Mouse (Mus musculus) kidney, embryonic 15.5 days (tissue): ENCODE measurements around the gene Cct3. TPM values are rescaled to one million over a fixed set of nuclear protein-coding genes. Genes with fewer than 3 reads are reported as not detected.
"Not testable (repeated sequence)": the region's sequence is repeated elsewhere in the genome, so short reads cannot be mapped to it uniquely, and the experiment has no call there.

Experiments
- ATAC-seq: fragments of 200-750 bp; cut with Nextera tagmentation; replicated peaks from 2 replicates; pipeline ENCODE4 v1.8.0; 2017; ENCODE audit warnings: moderate TSS enrichment; ENCODE audit not compliant: low FRiP score
- H3K27ac ChIP-seq: fragments of 300-500 bp; sonication (generic); 2 replicates; pipeline ENCODE4 v1.5.1; 2015; ENCODE audit warnings: mild to moderate bottlenecking, inconsistent platforms
- H3K27me3 ChIP-seq: fragments of 300-500 bp; sonication (generic); 2 replicates; pipeline ENCODE4 v1.6.1; 2015; ENCODE audit warnings: inconsistent platforms
- H3K36me3 ChIP-seq: fragments of 300-500 bp; sonication (generic); 2 replicates; pipeline ENCODE4 v1.6.1; 2015; ENCODE audit warnings: inconsistent platforms
- H3K4me1 ChIP-seq: fragments of 300-500 bp; sonication (generic); 2 replicates; pipeline ENCODE4 v1.6.1; 2015; ENCODE audit warnings: inconsistent platforms
- H3K4me2 ChIP-seq: fragments of 300-500 bp; sonication (generic); 2 replicates; pipeline ENCODE4 v1.6.1; 2015; ENCODE audit warnings: moderate library complexity, mild to moderate bottlenecking, inconsistent platforms
- H3K4me3 ChIP-seq: fragments of 300-500 bp; sonication (generic); replicated peaks from 2 replicates; pipeline ENCODE4 v1.5.1; 2015; ENCODE audit warnings: mild to moderate bottlenecking, inconsistent platforms
- H3K9ac ChIP-seq: fragments of 300-500 bp; sonication (generic); 2 replicates; pipeline ENCODE4 v1.6.1; 2015; ENCODE audit warnings: mild to moderate bottlenecking, inconsistent platforms
- H3K9me3 ChIP-seq: fragments of 300-500 bp; sonication (generic); replicated peaks from 2 replicates; pipeline ENCODE4 v1.6.1; 2016; ENCODE audit warnings: inconsistent platforms
- WGBS: fragments of 180-500 bp; shearing (Covaris S2); methylation state at CpG from one replicate; pipeline ENCODE4 v1.1.7; 2015; ENCODE audit warnings: mixed read lengths; 5-methylcytosine and 5-hydroxymethylcytosine counted together
- polyA plus RNA-seq: library from polyadenylated mRNA; unstranded; fragments of >200 nt; fragmentation: Nextera tagmentation; extraction: Ambion mirVana; gene quantifications from 2 replicates; pipeline ENCODE4 v1.2.1, GENCODE M21; 2015

Cct3 gene
- polyA plus RNA-seq, 1 experiment from 2014 or later, result 587 TPM

DNA sequence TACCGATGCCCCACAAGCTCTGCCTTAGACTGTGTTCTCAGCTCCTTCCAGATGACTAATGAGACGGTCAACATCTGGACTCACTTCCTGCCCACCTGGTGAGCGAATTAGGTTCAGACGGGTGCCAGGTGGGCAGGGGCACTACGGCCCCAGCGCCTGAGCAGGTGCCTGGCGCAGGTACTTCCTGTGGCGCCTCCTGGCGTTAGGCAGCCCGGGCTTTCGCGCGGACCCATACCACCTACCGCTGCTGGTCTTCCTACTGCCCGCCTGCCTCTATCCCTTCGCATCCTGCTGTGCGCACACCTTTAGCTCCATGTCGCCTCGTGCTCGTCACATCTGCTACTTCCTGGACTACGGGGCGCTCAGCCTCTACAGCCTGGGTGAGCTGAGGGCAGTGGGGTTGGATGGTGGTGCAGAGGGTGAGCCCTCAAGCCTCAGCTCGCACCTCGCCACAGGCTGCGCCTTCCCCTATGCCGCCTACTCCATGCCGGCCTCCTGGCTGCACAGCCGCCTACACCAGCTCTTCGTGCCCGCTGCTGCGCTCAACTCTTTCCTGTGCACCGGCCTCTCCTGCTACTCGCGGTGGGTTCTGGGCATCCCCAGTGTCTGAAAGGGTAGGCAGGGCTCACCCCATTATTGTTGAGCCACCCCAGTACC lies 68.9 kb downstream of the Cct3 start:
- WGBS, result 34% methylated on average over 34 of the region's 34 CpGs
- ATAC-seq, result no peak
- Histone ChIP-seq H3K9ac (no peak overlapping the region), H3K4me1 (peaks cover 24% of the 10 kb centered on the region), H3K4me3 (no peak overlapping the region), H3K27me3 (peaks cover 20% of the 10 kb centered on the region), H3K36me3 (peaks cover 24% of the 10 kb centered on the region), H3K9me3 (peaks cover 9% of the 10 kb centered on the region), H3K4me2 (peak overlapping the region; percentile 10; the same call in 1 of the 2 replicates), H3K27ac (no peak overlapping the region)

DNA sequence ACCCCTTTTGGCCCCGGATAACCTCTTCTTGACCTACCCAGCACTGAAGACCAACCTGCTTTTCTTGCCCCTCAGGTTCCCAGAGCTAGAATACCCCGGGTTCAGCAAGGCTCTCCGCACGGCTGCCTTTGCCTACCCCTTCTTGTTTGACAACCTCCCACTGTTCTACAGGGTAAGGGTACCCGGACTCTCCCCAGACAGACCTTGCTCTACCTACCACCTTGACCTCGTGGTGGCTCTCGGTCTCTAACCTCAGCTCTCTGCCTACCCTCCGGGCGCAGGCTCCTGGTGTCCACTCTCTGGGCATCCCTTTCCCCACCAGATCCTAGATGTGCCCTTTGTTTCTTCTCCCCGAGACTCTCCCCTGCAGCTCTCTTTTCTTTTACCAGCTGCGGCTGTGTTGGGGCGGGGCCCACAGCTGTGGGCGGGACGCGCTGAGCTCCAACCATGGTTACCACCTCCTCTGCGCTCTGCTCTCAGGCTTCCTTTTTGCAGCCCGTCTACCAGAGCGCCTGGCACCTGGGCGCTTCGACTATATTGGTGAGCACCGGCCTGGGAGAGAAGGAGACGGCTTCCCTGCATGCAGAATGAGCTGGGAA lies 70.0 kb downstream of the Cct3 start:
- not testable (repeated sequence) for H3K9ac ChIP-seq, H3K9me3 ChIP-seq
- H3K4me2 ChIP-seq, result peak overlapping the region; percentile 55
- H3K27ac ChIP-seq, result peak overlapping the region; percentile 56; the same call in 1 of the 2 replicates
- ATAC-seq, result peak; percentile 81
- peaks cover 13% of the 10 kb centered on the region for H3K36me3 ChIP-seq
- H3K27me3 ChIP-seq, result peaks cover 20% of the 10 kb centered on the region
- 4% methylated on average over 21 of the region's 22 CpGs for WGBS
- H3K4me3 ChIP-seq, result peak overlapping the region; percentile 29; the same call in 1 of the 2 replicates
- H3K4me1 ChIP-seq, result peaks cover 24% of the 10 kb centered on the region

DNA sequence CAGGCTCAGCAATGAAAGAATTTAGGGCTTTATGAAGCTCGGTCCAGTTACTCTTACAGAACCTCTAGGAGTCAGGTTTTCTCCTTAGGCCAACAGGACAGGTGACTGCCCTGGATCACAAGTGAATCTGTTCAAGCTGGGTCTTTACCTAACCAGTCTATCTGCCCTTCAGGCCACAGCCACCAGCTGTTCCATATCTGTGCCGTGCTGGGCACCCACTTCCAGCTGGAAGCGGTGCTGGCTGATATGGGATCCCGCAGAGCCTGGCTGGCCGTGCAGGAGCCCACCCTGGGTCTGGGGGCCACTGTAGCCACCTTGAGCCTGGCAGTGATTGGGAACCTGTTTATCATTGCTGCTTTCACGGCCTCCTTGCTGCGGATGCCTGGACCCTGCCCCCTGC lies 70.6 kb downstream of the Cct3 start:
- not testable (repeated sequence) for H3K9ac ChIP-seq, H3K4me3 ChIP-seq, H3K36me3 ChIP-seq, H3K27ac ChIP-seq, H3K9me3 ChIP-seq, ATAC-seq
- WGBS, result 59% methylated on average over 3 of the region's 7 CpGs
- Histone ChIP-seq H3K4me2 (peak overlapping the region; percentile 55), H3K4me1 (peaks cover 24% of the 10 kb centered on the region), H3K27me3 (peaks cover 20% of the 10 kb centered on the region)

DNA sequence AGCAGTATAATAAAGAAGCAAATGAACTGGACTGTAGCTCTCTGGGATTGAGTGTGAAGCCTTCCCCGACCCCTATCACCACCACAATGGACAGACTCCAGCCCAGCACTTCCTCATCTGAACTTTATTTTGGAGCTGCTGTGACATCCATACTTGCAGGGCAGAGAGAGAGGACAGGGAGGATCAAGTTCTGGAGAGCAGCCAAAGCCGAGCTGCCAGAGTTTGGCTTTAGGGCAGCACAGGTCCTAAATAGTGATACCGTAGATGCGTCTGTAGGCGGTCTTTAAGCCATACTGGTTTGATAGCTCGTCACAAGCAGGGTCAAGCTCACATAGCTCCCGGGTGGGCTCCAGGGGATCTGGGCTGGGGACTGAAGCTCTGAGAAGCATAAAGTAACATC lies 71.6 kb downstream of the Cct3 start:
- 81% methylated on average over 7 of the region's 7 CpGs for WGBS

More for the DNA sequence above, 71.6 kb downstream of the Cct3 start:
- Histone ChIP-seq H3K4me1 (peaks cover 24% of the 10 kb centered on the region), H3K27me3 (peaks cover 20% of the 10 kb centered on the region)
- not testable (repeated sequence) for H3K27ac ChIP-seq, H3K9ac ChIP-seq, H3K4me2 ChIP-seq, H3K9me3 ChIP-seq, ATAC-seq, H3K4me3 ChIP-seq, H3K36me3 ChIP-seq

Other genes with a start within 250 kb of the Cct3 start
- 164 and 174 TPM in 2 replicates for gene Naxe, start 238.6 kb upstream of the Cct3 start, polyA plus RNA-seq
- gene Ttc24, start 218.8 kb upstream of the Cct3 start, polyA plus RNA-seq, result not detected in 2 replicates
- gene Iqgap3, start 215.1 kb upstream of the Cct3 start, polyA plus RNA-seq, result 18.5 and 22.1 TPM in 2 replicates
- gene Mef2d, start 154.7 kb upstream of the Cct3 start, polyA plus RNA-seq, result 18.5 and 21.5 TPM in 2 replicates
- 6.5 and 6.6 TPM in 2 replicates for gene Rhbg, start 42.4 kb upstream of the Cct3 start, polyA plus RNA-seq
- 2.5 and 2.9 TPM in 2 replicates for gene Gm38392, start 9.9 kb upstream of the Cct3 start, polyA plus RNA-seq
- gene Tsacc, start 117 bp upstream of the Cct3 start, polyA plus RNA-seq, result 12.9 and 15.6 TPM in 2 replicates
- 226 and 234 TPM in 2 replicates for gene Glmp, start 27.9 kb downstream of the Cct3 start, polyA plus RNA-seq
- gene Tmem79, start 39.0 kb downstream of the Cct3 start, polyA plus RNA-seq, result 5.2 and 6.6 TPM in 2 replicates
- 56.3 and 63.1 TPM in 2 replicates for gene Smg5, start 39.1 kb downstream of the Cct3 start, polyA plus RNA-seq
- gene Paqr6, start 67.5 kb downstream of the Cct3 start, polyA plus RNA-seq, result 11.9 and 14.5 TPM in 2 replicates
- gene Bglap3, start 75.6 kb downstream of the Cct3 start, polyA plus RNA-seq, result 0.39 and 0.48 TPM in 2 replicates
- 3.4 TPM in 1 of 2 replicates, not detected in the other for gene Bglap2, start 81.6 kb downstream of the Cct3 start, polyA plus RNA-seq
- gene Bglap, start 87.3 kb downstream of the Cct3 start, polyA plus RNA-seq, result 5.6 TPM in 1 of 2 replicates, not detected in the other
- gene Pmf1, start 113.2 kb downstream of the Cct3 start, polyA plus RNA-seq, result 152 TPM in 2 replicates
- gene Slc25a44, start 128.0 kb downstream of the Cct3 start, polyA plus RNA-seq, result 17.5 and 17.6 TPM in 2 replicates
- 14.0 and 14.7 TPM in 2 replicates for gene Sema4a, start 164.1 kb downstream of the Cct3 start, polyA plus RNA-seq
- 89.2 and 92.0 TPM in 2 replicates for gene Lmna, start 212.8 kb downstream of the Cct3 start, polyA plus RNA-seq
- 20.9 and 22.0 TPM in 2 replicates for gene Mex3a, start 235.3 kb downstream of the Cct3 start, polyA plus RNA-seq